7 mouse cellular contexts compared by ENCODE assay signal in genomic region chr17:74846031-74846891, GRCm38 (mm10).
DNase-seq lines count a peak whose midpoint lies in the region; ATAC-seq and TF ChIP-seq lines count a peak whose summit lies in the region.

No protein-coding gene starts in this region.

- DNase-seq in NIH3T3 (ENCODE audit: low read depth) = peak; percentile 79
- peak; percentile 35 for DNase-seq in embryo, embryonic 11 days
- peak; percentile 9 for DNase-seq in liver, adult 2 months (ENCODE audit: extremely low read depth, low read depth, low spot score)
- no peak for DNase-seq in cerebellum, postnatal 25 days

- no peak overlapping the region for H3K4me3 ChIP-seq in heart, embryonic 15.5 days
- H3K4me3 ChIP-seq in liver, adult 2 months (ENCODE audit: insufficient read depth, low read depth, low read length) = no peak overlapping the region
- H3K4me3 ChIP-seq in stomach, embryonic 15.5 days (replicated peaks) = no peak overlapping the region

- peak; percentile 71; the same call in 1 of the 2 replicates for ATAC-seq in heart, embryonic 15.5 days (replicated peaks; ENCODE audit: insufficient number of reproducible peaks, insufficient read depth, low FRiP score, low read depth)
- peak; percentile 43; the same call in 1 of the 2 replicates for ATAC-seq in stomach, embryonic 15.5 days (ENCODE audit: insufficient read depth, low FRiP score, low read depth)
- ATAC-seq in monocyte, adult 5-6 weeks (replicated peaks; ENCODE audit: insufficient number of reproducible peaks, low FRiP score, low TSS enrichment, poor library complexity, severe bottlenecking) = no peak

- no peak for TF ChIP-seq POLR2A in liver, adult 2 months (IDR thresholded peaks at IDR 0.05; ENCODE audit: extremely low read depth, insufficient read depth, low read length)

- H3K9ac ChIP-seq in heart, embryonic 15.5 days = no peak overlapping the region
- no peak overlapping the region for H3K9ac ChIP-seq in liver, adult 2 months (ENCODE audit: low read depth, low read length)
- no peak overlapping the region for H3K9ac ChIP-seq in stomach, embryonic 15.5 days

- H3K36me3 ChIP-seq in heart, embryonic 15.5 days = no peaks in the 10 kb centered on the region
- H3K36me3 ChIP-seq in liver, adult 2 months (ENCODE audit: control insufficient read depth, insufficient read depth, low read length) = no peaks in the 10 kb centered on the region
- H3K36me3 ChIP-seq in stomach, embryonic 15.5 days = no peaks in the 10 kb centered on the region

- peaks cover 37% of the 10 kb centered on the region for H3K4me1 ChIP-seq in heart, embryonic 15.5 days (replicated peaks)
- H3K4me1 ChIP-seq in liver, adult 2 months (ENCODE audit: control insufficient read depth, insufficient read depth, low read length) = peaks cover 4% of the 10 kb centered on the region; the same call in 1 of the 2 replicates
- peaks cover 4% of the 10 kb centered on the region; the same call in 1 of the 2 replicates for H3K4me1 ChIP-seq in stomach, embryonic 15.5 days

- H3K79me2 ChIP-seq in liver, adult 2 months (ENCODE audit: control insufficient read depth, insufficient read depth, low read length) = no peaks in the 10 kb centered on the region

- no peaks in the 10 kb centered on the region for H3K27me3 ChIP-seq in heart, embryonic 15.5 days
- no peaks in the 10 kb centered on the region for H3K27me3 ChIP-seq in liver, adult 2 months (ENCODE audit: control insufficient read depth, insufficient read depth, low read length)
- H3K27me3 ChIP-seq in stomach, embryonic 15.5 days (replicated peaks) = no peaks in the 10 kb centered on the region

- whole genome bisulfite sequencing in heart, embryonic 15.5 days = 49% methylated on average over 10 of the region's 10 CpGs
- WGBS in liver, adult 2 months = 68% methylated on average over 10 of the region's 10 CpGs
- WGBS in stomach, embryonic 15.5 days = 28% methylated on average over 10 of the region's 10 CpGs

- peak overlapping the region; percentile 53 for H3K27ac ChIP-seq in heart, embryonic 15.5 days
- H3K27ac ChIP-seq in liver, adult 2 months (replicated peaks; ENCODE audit: insufficient read depth, low read depth, low read length) = no peak overlapping the region
- peak overlapping the region; percentile 0; the same call in 1 of the 2 replicates for H3K27ac ChIP-seq in stomach, embryonic 15.5 days

- no peak for TF ChIP-seq CTCF in liver, adult 2 months (IDR thresholded peaks at IDR 0.05; ENCODE audit: low read depth, low read length)

- H3K9me3 ChIP-seq in heart, embryonic 15.5 days (replicated peaks) = no peaks in the 10 kb centered on the region
- no peaks in the 10 kb centered on the region for H3K9me3 ChIP-seq in stomach, embryonic 15.5 days

- H3K4me2 ChIP-seq in heart, embryonic 15.5 days = no peak overlapping the region
- no peak overlapping the region for H3K4me2 ChIP-seq in stomach, embryonic 15.5 days

Comparison
In these comparisons a context has a peak if more than half of its experiments do, and no peak if none do; other contexts are left out.
1. DNase-seq: peak in NIH3T3 (single experiment), embryo, embryonic 11 days (single experiment) and liver, adult 2 months (single experiment); none in cerebellum, postnatal 25 days (0 of 2).